Mouse (Mus musculus) lung, postnatal 36 days (tissue): ENCODE results near the gene Timm17a.
A peak's percentile ranks its signal among the peaks of the same experiment; 100 is the strongest.

Source experiments
- DNase-seq: peaks from one replicate; pipeline ENCODE4 v3.0.0; 2022; ENCODE audit warnings: mixed read lengths

Timm17a gene

GRCm38 (mm10) chr1:135271371-135271770 lies 42.2 kb downstream of the Timm17a start:
- no peak for DNase-seq

- no peak for DNase-seq
These were observed 45.7 kb downstream of the Timm17a start for GRCm38 (mm10) chr1:135267663-135268446.

- DNase-seq: no peak
These were observed 47.7 kb downstream of the Timm17a start for GRCm38 (mm10) chr1:135265834-135266233.

- no peak for DNase-seq
These were observed 50.3 kb downstream of the Timm17a start for GRCm38 (mm10) chr1:135263316-135263715.

- no peak for DNase-seq
These were observed 51.2 kb downstream of the Timm17a start for GRCm38 (mm10) chr1:135262329-135262728.

- DNase-seq: peak; percentile 87
These were observed 52.6 kb downstream of the Timm17a start for GRCm38 (mm10) chr1:135260931-135261330.

GRCm38 (mm10) chr1:135259128-135259436 lies 54.5 kb downstream of the Timm17a start:
- peak; percentile 93 for DNase-seq

- peak; percentile 92 for DNase-seq
These were observed 55.0 kb downstream of the Timm17a start, which contains the start of gene Elf3 for GRCm38 (mm10) chr1:135258380-135259127. TSS of gene Elf3 (minus strand) at chr1:135258568.

- DNase-seq: peak; percentile 92
These were observed 57.3 kb downstream of the Timm17a start for GRCm38 (mm10) chr1:135256299-135256698.

GRCm38 (mm10) chr1:135252854-135253253 lies 60.7 kb downstream of the Timm17a start:
- DNase-seq: peak; percentile 70

GRCm38 (mm10) chr1:135251405-135251804 lies 62.2 kb downstream of the Timm17a start:
- no peak for DNase-seq

GRCm38 (mm10) chr1:135250706-135251105 lies 62.9 kb downstream of the Timm17a start:
- DNase-seq: no peak

GRCm38 (mm10) chr1:135248434-135248850 lies 65.1 kb downstream of the Timm17a start:
- DNase-seq: peak; percentile 92
